Mouse (Mus musculus) heart, embryonic 13.5 days (tissue): ENCODE measurements at regions not wholly inside any gene's neighbourhood (a gene's known extent, or its start where the extent isn't known, plus 50 kb on each side); places are given as distances from the start of the nearest gene placed in this dataset.

ENCODE experiments used
- ATAC-seq: fragments of 200-750 bp; cut with Nextera tagmentation; 2 replicates; pipeline ENCODE4 v1.8.0; 2017; ENCODE audit warnings: moderate TSS enrichment; ENCODE audit not compliant: insufficient number of reproducible peaks, low FRiP score, low TSS enrichment; ENCODE audit errors: extremely low read depth
- H3K27ac ChIP-seq: fragments of 300-500 bp; sonication (generic); replicated peaks from 2 replicates; pipeline ENCODE4 v1.5.1; 2015; ENCODE audit warnings: moderate library complexity, mild to moderate bottlenecking, inconsistent platforms
- H3K27me3 ChIP-seq: fragments of 300-500 bp; sonication (generic); replicated peaks from 2 replicates; pipeline ENCODE4 v1.6.1; 2015; ENCODE audit warnings: mild to moderate bottlenecking, inconsistent platforms
- H3K36me3 ChIP-seq: fragments of 300-500 bp; sonication (generic); 2 replicates; pipeline ENCODE4 v1.6.1; 2015; ENCODE audit warnings: mild to moderate bottlenecking, inconsistent platforms
- H3K4me1 ChIP-seq: fragments of 300-500 bp; sonication (generic); 2 replicates; pipeline ENCODE4 v1.6.1; 2015; ENCODE audit warnings: inconsistent platforms
- H3K4me2 ChIP-seq: fragments of 300-500 bp; sonication (generic); 2 replicates; pipeline ENCODE4 v1.6.1; 2015; ENCODE audit warnings: inconsistent platforms, mild to moderate bottlenecking, moderate library complexity
- H3K4me3 ChIP-seq: fragments of 300-500 bp; sonication (generic); 2 replicates; pipeline ENCODE4 v1.5.1; 2015; ENCODE audit warnings: moderate library complexity, mild to moderate bottlenecking, inconsistent platforms
- H3K9ac ChIP-seq: fragments of 300-500 bp; sonication (generic); 2 replicates; pipeline ENCODE4 v1.6.1; 2015; ENCODE audit warnings: inconsistent platforms, mild to moderate bottlenecking, moderate library complexity
- H3K9me3 ChIP-seq: fragments of 300-500 bp; sonication (generic); 2 replicates; pipeline ENCODE4 v1.6.1; 2016; ENCODE audit warnings: inconsistent platforms
- WGBS: fragments of 180-500 bp; shearing (Covaris S2); methylation state at CpG from one replicate; pipeline ENCODE4 v1.1.7; 2015; ENCODE audit warnings: mixed read lengths; 5-methylcytosine and 5-hydroxymethylcytosine counted together

- Histone ChIP-seq H3K9ac (no peak overlapping the region), H3K36me3 (no peaks in the 10 kb centered on the region), H3K4me2 (no peak overlapping the region), H3K4me3 (no peak overlapping the region), H3K27ac (no peak overlapping the region), H3K9me3 (no peaks in the 10 kb centered on the region), H3K4me1 (no peaks in the 10 kb centered on the region), H3K27me3 (no peaks in the 10 kb centered on the region)
- WGBS, result 83% methylated on average over 12 of the region's 12 CpGs
- ATAC-seq, result no peak
Measured at GRCm38 (mm10) chr6:50754786-50755185, 100.5 kb upstream of the Npvf start.

GRCm38 (mm10) chr6:50760367-50760766 is 106.1 kb upstream of the Npvf start:
- Histone ChIP-seq H3K9me3 (no peaks in the 10 kb centered on the region), H3K4me1 (no peaks in the 10 kb centered on the region), H3K4me2 (no peak overlapping the region), H3K27me3 (no peaks in the 10 kb centered on the region), H3K36me3 (no peaks in the 10 kb centered on the region), H3K27ac (no peak overlapping the region), H3K4me3 (no peak overlapping the region), H3K9ac (no peak overlapping the region)
- WGBS, result 69% methylated on average over 6 of the region's 6 CpGs
- ATAC-seq, result no peak

GRCm38 (mm10) chr6:50763121-50763520 is 108.9 kb upstream of the Npvf start:
- Histone ChIP-seq H3K36me3 (no peaks in the 10 kb centered on the region), H3K4me2 (no peak overlapping the region), H3K4me1 (peaks cover 6% of the 10 kb centered on the region; the same call in 1 of the 2 replicates), H3K27ac (no peak overlapping the region), H3K27me3 (no peaks in the 10 kb centered on the region), H3K9me3 (no peaks in the 10 kb centered on the region), H3K9ac (no peak overlapping the region), H3K4me3 (no peak overlapping the region)
- WGBS, result 50% methylated on average over 4 of the region's 4 CpGs
- no peak for ATAC-seq

- Histone ChIP-seq H3K27me3 (no peaks in the 10 kb centered on the region), H3K4me2 (peak overlapping the region; percentile 49), H3K36me3 (no peaks in the 10 kb centered on the region), H3K27ac (no peak overlapping the region), H3K4me3 (no peak overlapping the region), H3K9ac (no peak overlapping the region), H3K4me1 (peaks cover 6% of the 10 kb centered on the region; the same call in 1 of the 2 replicates), H3K9me3 (no peaks in the 10 kb centered on the region)
- no peak for ATAC-seq
- 53% methylated on average over 14 of the region's 14 CpGs for WGBS
Measured at GRCm38 (mm10) chr6:50766442-50766915, 112.2 kb upstream of the Npvf start.

- no peak overlapping the region for H3K27ac ChIP-seq
- H3K9ac ChIP-seq, result no peak overlapping the region
- H3K4me2 ChIP-seq, result no peak overlapping the region
- no peaks in the 10 kb centered on the region for H3K27me3 ChIP-seq
- no peaks in the 10 kb centered on the region for H3K36me3 ChIP-seq
- peaks cover 6% of the 10 kb centered on the region; the same call in 1 of the 2 replicates for H3K4me1 ChIP-seq
- H3K4me3 ChIP-seq, result no peak overlapping the region
- no peak for ATAC-seq
- H3K9me3 ChIP-seq, result no peaks in the 10 kb centered on the region
- 47% methylated on average over 6 of the region's 6 CpGs for WGBS
Measured at GRCm38 (mm10) chr6:50767126-50767525, 112.9 kb upstream of the Npvf start.

GRCm38 (mm10) chr6:50767827-50768226 is 113.6 kb upstream of the Npvf start:
- no peaks in the 10 kb centered on the region for H3K9me3 ChIP-seq
- no peaks in the 10 kb centered on the region for H3K27me3 ChIP-seq
- peaks cover 6% of the 10 kb centered on the region; the same call in 1 of the 2 replicates for H3K4me1 ChIP-seq
- H3K27ac ChIP-seq, result no peak overlapping the region
- H3K9ac ChIP-seq, result no peak overlapping the region
- H3K4me2 ChIP-seq, result no peak overlapping the region
- H3K4me3 ChIP-seq, result no peak overlapping the region
- H3K36me3 ChIP-seq, result no peaks in the 10 kb centered on the region
- ATAC-seq, result no peak
- 82% methylated on average over 4 of the region's 4 CpGs for WGBS

GRCm38 (mm10) chr6:50769101-50769500 is 114.9 kb upstream of the Npvf start:
- WGBS, result 75% methylated on average over 2 of the region's 2 CpGs
- H3K36me3 ChIP-seq, result no peaks in the 10 kb centered on the region
- H3K27ac ChIP-seq, result no peak overlapping the region
- no peak overlapping the region for H3K4me2 ChIP-seq
- no peaks in the 10 kb centered on the region for H3K9me3 ChIP-seq
- H3K9ac ChIP-seq, result no peak overlapping the region
- H3K27me3 ChIP-seq, result no peaks in the 10 kb centered on the region
- H3K4me1 ChIP-seq, result peaks cover 6% of the 10 kb centered on the region; the same call in 1 of the 2 replicates
- no peak overlapping the region for H3K4me3 ChIP-seq
- ATAC-seq, result no peak

GRCm38 (mm10) chr6:50770481-50770880 is 116.2 kb upstream of the Npvf start:
- Histone ChIP-seq H3K36me3 (no peaks in the 10 kb centered on the region), H3K4me3 (no peak overlapping the region), H3K9me3 (no peaks in the 10 kb centered on the region), H3K4me1 (peaks cover 6% of the 10 kb centered on the region; the same call in 1 of the 2 replicates), H3K9ac (no peak overlapping the region), H3K27ac (no peak overlapping the region), H3K27me3 (no peaks in the 10 kb centered on the region), H3K4me2 (no peak overlapping the region)
- WGBS, result 76% methylated on average over 3 of the region's 3 CpGs
- no peak for ATAC-seq

- WGBS, result 82% methylated on average over 4 of the region's 4 CpGs
- Histone ChIP-seq H3K4me2 (no peak overlapping the region), H3K36me3 (no peaks in the 10 kb centered on the region), H3K4me1 (peaks cover 7% of the 10 kb centered on the region), H3K27me3 (no peaks in the 10 kb centered on the region), H3K27ac (no peak overlapping the region), H3K9me3 (no peaks in the 10 kb centered on the region), H3K4me3 (no peak overlapping the region), H3K9ac (no peak overlapping the region)
- no peak for ATAC-seq
Measured at GRCm38 (mm10) chr6:50775637-50776036, 121.4 kb upstream of the Npvf start.

GRCm38 (mm10) chr6:50776236-50776832 is 122.1 kb upstream of the Npvf start:
- no peak for ATAC-seq
- WGBS, result 65% methylated on average over 11 of the region's 11 CpGs
- no peak overlapping the region for H3K27ac ChIP-seq
- H3K27me3 ChIP-seq, result no peaks in the 10 kb centered on the region
- H3K36me3 ChIP-seq, result no peaks in the 10 kb centered on the region
- H3K4me1 ChIP-seq, result peaks cover 7% of the 10 kb centered on the region
- H3K4me3 ChIP-seq, result no peak overlapping the region
- H3K9me3 ChIP-seq, result no peaks in the 10 kb centered on the region
- H3K9ac ChIP-seq, result no peak overlapping the region
- H3K4me2 ChIP-seq, result 0 out of 2 replicates have a peak overlapping the region, but pooled peaks have one; percentile 33

GRCm38 (mm10) chr6:50776931-50777495 is 122.8 kb upstream of the Npvf start:
- H3K9me3 ChIP-seq, result no peaks in the 10 kb centered on the region
- no peak overlapping the region for H3K9ac ChIP-seq
- no peak overlapping the region for H3K27ac ChIP-seq
- no peak overlapping the region for H3K4me3 ChIP-seq
- peak overlapping the region; percentile 33 for H3K4me2 ChIP-seq
- WGBS, result 33% methylated on average over 10 of the region's 10 CpGs
- H3K27me3 ChIP-seq, result no peaks in the 10 kb centered on the region
- ATAC-seq, result no peak
- peaks cover 7% of the 10 kb centered on the region for H3K4me1 ChIP-seq
- H3K36me3 ChIP-seq, result no peaks in the 10 kb centered on the region

- Histone ChIP-seq H3K36me3 (no peaks in the 10 kb centered on the region), H3K27me3 (no peaks in the 10 kb centered on the region), H3K9me3 (no peaks in the 10 kb centered on the region), H3K4me2 (no peak overlapping the region), H3K4me3 (no peak overlapping the region), H3K9ac (no peak overlapping the region), H3K27ac (no peak overlapping the region), H3K4me1 (peaks cover 7% of the 10 kb centered on the region)
- ATAC-seq, result no peak
- 79% methylated on average over 4 of the region's 4 CpGs for WGBS
Measured at GRCm38 (mm10) chr6:50777827-50778226, 123.6 kb upstream of the Npvf start.
